Mouse (Mus musculus): Measurements from ENCODE around the gene Inpp4a. TPM values are rescaled to one million over a fixed set of nuclear protein-coding genes. Genes with fewer than 3 reads are reported as not detected.

The Inpp4a gene
- polyA plus RNA-seq, 1 experiment from 2014 or later, result 10.1 TPM

GRCm38 (mm10) chr1:37329132-37329531, 29.5 kb downstream of the Inpp4a start:
- WGBS, result 83% methylated on average over 3 of the region's 3 CpGs
- H3K27me3 ChIP-seq (ENCODE audit: poor library complexity, severe bottlenecking), result no peaks in the 10 kb centered on the region
- H3K27ac ChIP-seq, result no peak overlapping the region
- 0 out of 2 replicates have a peak, but pooled peaks cover 3% of the 10 kb centered on the region for H3K36me3 ChIP-seq (replicated peaks)
- H3K4me3 ChIP-seq, result no peak overlapping the region
- peaks cover 5% of the 10 kb centered on the region; the same call in 1 of the 2 replicates for H3K4me1 ChIP-seq
- H3K9me3 ChIP-seq, result 0 out of 2 replicates have a peak, but pooled peaks cover 4% of the 10 kb centered on the region
- DNase-seq (ENCODE audit: extremely low spot score, low spot score), result no peak

GRCm38 (mm10) chr1:37329831-37330230, 30.2 kb downstream of the Inpp4a start:
- H3K4me3 ChIP-seq, result no peak overlapping the region
- no peak for DNase-seq (ENCODE audit: extremely low spot score, low spot score)
- H3K4me1 ChIP-seq, result peaks cover 7% of the 10 kb centered on the region; the same call in 1 of the 2 replicates
- 0 out of 2 replicates have a peak, but pooled peaks cover 3% of the 10 kb centered on the region for H3K36me3 ChIP-seq (replicated peaks)
- H3K9me3 ChIP-seq, result 0 out of 2 replicates have a peak, but pooled peaks cover 4% of the 10 kb centered on the region
- no peaks in the 10 kb centered on the region for H3K27me3 ChIP-seq (ENCODE audit: poor library complexity, severe bottlenecking)
- WGBS, result 96% methylated on average over 4 of the region's 4 CpGs
- no peak overlapping the region for H3K27ac ChIP-seq

- H3K27ac ChIP-seq, result no peak overlapping the region
- WGBS, result 87% methylated on average over 3 of the region's 3 CpGs
- no peak for DNase-seq (ENCODE audit: extremely low spot score, low spot score)
- H3K4me1 ChIP-seq, result peaks cover 29% of the 10 kb centered on the region
- 0 out of 2 replicates have a peak, but pooled peaks cover 4% of the 10 kb centered on the region for H3K9me3 ChIP-seq
- H3K36me3 ChIP-seq (replicated peaks), result 0 out of 2 replicates have a peak, but pooled peaks cover 3% of the 10 kb centered on the region
- H3K27me3 ChIP-seq (ENCODE audit: poor library complexity, severe bottlenecking), result no peaks in the 10 kb centered on the region
- H3K4me3 ChIP-seq, result no peak overlapping the region
Observed at GRCm38 (mm10) chr1:37332756-37333155, 33.1 kb downstream of the Inpp4a start.

GRCm38 (mm10) chr1:37333741-37334440, 34.2 kb downstream of the Inpp4a start:
- Histone ChIP-seq H3K27ac (no peak overlapping the region), H3K4me1 (peaks cover 29% of the 10 kb centered on the region), H3K9me3 (0 out of 2 replicates have a peak, but pooled peaks cover 4% of the 10 kb centered on the region), H3K4me3 (no peak overlapping the region), H3K27me3 (ENCODE audit: poor library complexity, severe bottlenecking) (no peaks in the 10 kb centered on the region), H3K36me3 (replicated peaks) (0 out of 2 replicates have a peak, but pooled peaks cover 3% of the 10 kb centered on the region)
- 93% methylated on average over 4 of the region's 4 CpGs for WGBS
- no peak for DNase-seq (ENCODE audit: extremely low spot score, low spot score)

- Histone ChIP-seq H3K4me3 (no peak overlapping the region), H3K27me3 (ENCODE audit: poor library complexity, severe bottlenecking) (no peaks in the 10 kb centered on the region), H3K4me1 (peaks cover 29% of the 10 kb centered on the region), H3K36me3 (replicated peaks) (no peaks in the 10 kb centered on the region), H3K27ac (no peak overlapping the region), H3K9me3 (no peaks in the 10 kb centered on the region)
- WGBS, result 87% methylated on average over 2 of the region's 2 CpGs
- DNase-seq (ENCODE audit: extremely low spot score, low spot score), result no peak
Observed at GRCm38 (mm10) chr1:37336022-37336421, 36.4 kb downstream of the Inpp4a start.

GRCm38 (mm10) chr1:37336794-37337193, 37.1 kb downstream of the Inpp4a start:
- Histone ChIP-seq H3K9me3 (no peaks in the 10 kb centered on the region), H3K4me3 (no peak overlapping the region), H3K27ac (no peak overlapping the region), H3K4me1 (peaks cover 29% of the 10 kb centered on the region), H3K27me3 (ENCODE audit: poor library complexity, severe bottlenecking) (no peaks in the 10 kb centered on the region), H3K36me3 (replicated peaks) (no peaks in the 10 kb centered on the region)
- 52% methylated on average over 2 of the region's 2 CpGs for WGBS
- DNase-seq (ENCODE audit: extremely low spot score, low spot score), result no peak

GRCm38 (mm10) chr1:37337273-37337672, 37.6 kb downstream of the Inpp4a start:
- Histone ChIP-seq H3K27me3 (ENCODE audit: poor library complexity, severe bottlenecking) (no peaks in the 10 kb centered on the region), H3K36me3 (replicated peaks) (no peaks in the 10 kb centered on the region), H3K4me3 (no peak overlapping the region), H3K4me1 (peaks cover 29% of the 10 kb centered on the region), H3K9me3 (no peaks in the 10 kb centered on the region), H3K27ac (no peak overlapping the region)
- WGBS, result 84% methylated on average over 9 of the region's 9 CpGs
- DNase-seq (ENCODE audit: extremely low spot score, low spot score), result no peak

- H3K36me3 ChIP-seq (replicated peaks), result no peaks in the 10 kb centered on the region
- H3K27me3 ChIP-seq (ENCODE audit: poor library complexity, severe bottlenecking), result no peaks in the 10 kb centered on the region
- H3K4me3 ChIP-seq, result no peak overlapping the region
- peaks cover 24% of the 10 kb centered on the region for H3K4me1 ChIP-seq
- H3K9me3 ChIP-seq, result no peaks in the 10 kb centered on the region
- no peak for DNase-seq (ENCODE audit: extremely low spot score, low spot score)
- no peak overlapping the region for H3K27ac ChIP-seq
- 94% methylated on average over 8 of the region's 8 CpGs for WGBS
Observed at GRCm38 (mm10) chr1:37339144-37339543, 39.5 kb downstream of the Inpp4a start.

- Histone ChIP-seq H3K36me3 (replicated peaks) (no peaks in the 10 kb centered on the region), H3K9me3 (no peaks in the 10 kb centered on the region), H3K27ac (no peak overlapping the region), H3K4me1 (peaks cover 10% of the 10 kb centered on the region; the same call in 1 of the 2 replicates), H3K4me3 (no peak overlapping the region), H3K27me3 (ENCODE audit: poor library complexity, severe bottlenecking) (no peaks in the 10 kb centered on the region)
- DNase-seq (ENCODE audit: extremely low spot score, low spot score), result no peak
- WGBS, result 77% methylated on average over 5 of the region's 5 CpGs
Observed at GRCm38 (mm10) chr1:37341347-37341746, 41.7 kb downstream of the Inpp4a start.

GRCm38 (mm10) chr1:37341914-37342313, 42.2 kb downstream of the Inpp4a start:
- no peak for DNase-seq (ENCODE audit: extremely low spot score, low spot score)
- H3K27ac ChIP-seq, result no peak overlapping the region
- H3K4me1 ChIP-seq, result 0 out of 2 replicates have a peak, but pooled peaks cover 4% of the 10 kb centered on the region
- H3K9me3 ChIP-seq, result no peaks in the 10 kb centered on the region
- H3K4me3 ChIP-seq, result no peak overlapping the region
- 90% methylated on average over 4 of the region's 4 CpGs for WGBS
- no peaks in the 10 kb centered on the region for H3K27me3 ChIP-seq (ENCODE audit: poor library complexity, severe bottlenecking)
- H3K36me3 ChIP-seq (replicated peaks), result no peaks in the 10 kb centered on the region

- H3K27me3 ChIP-seq (ENCODE audit: poor library complexity, severe bottlenecking), result no peaks in the 10 kb centered on the region
- H3K4me3 ChIP-seq, result no peak overlapping the region
- H3K4me1 ChIP-seq, result no peaks in the 10 kb centered on the region
- H3K27ac ChIP-seq, result no peak overlapping the region
- no peak for DNase-seq (ENCODE audit: extremely low spot score, low spot score)
- no peaks in the 10 kb centered on the region for H3K9me3 ChIP-seq
- 95% methylated on average over 8 of the region's 8 CpGs for WGBS
- H3K36me3 ChIP-seq (replicated peaks), result no peaks in the 10 kb centered on the region
Observed at GRCm38 (mm10) chr1:37342524-37342923, 42.9 kb downstream of the Inpp4a start.

- Histone ChIP-seq H3K27ac (no peak overlapping the region), H3K9me3 (no peaks in the 10 kb centered on the region), H3K27me3 (ENCODE audit: poor library complexity, severe bottlenecking) (no peaks in the 10 kb centered on the region), H3K36me3 (replicated peaks) (no peaks in the 10 kb centered on the region), H3K4me3 (no peak overlapping the region), H3K4me1 (no peaks in the 10 kb centered on the region)
- 93% methylated on average over 3 of the region's 3 CpGs for WGBS
- no peak for DNase-seq (ENCODE audit: extremely low spot score, low spot score)
Observed at GRCm38 (mm10) chr1:37343265-37343664, 43.6 kb downstream of the Inpp4a start.

- H3K4me3 ChIP-seq, result no peak overlapping the region
- 90% methylated on average over 6 of the region's 6 CpGs for WGBS
- DNase-seq (ENCODE audit: extremely low spot score, low spot score), result no peak
Observed at GRCm38 (mm10) chr1:37344223-37344916, 44.7 kb downstream of the Inpp4a start.

More at GRCm38 (mm10) chr1:37344223-37344916, 44.7 kb downstream of the Inpp4a start:
- H3K27me3 ChIP-seq (ENCODE audit: poor library complexity, severe bottlenecking), result no peaks in the 10 kb centered on the region
- no peaks in the 10 kb centered on the region for H3K4me1 ChIP-seq
- no peaks in the 10 kb centered on the region for H3K36me3 ChIP-seq (replicated peaks)
- no peaks in the 10 kb centered on the region for H3K9me3 ChIP-seq
- H3K27ac ChIP-seq, result no peak overlapping the region

Data from forebrain, embryonic 10.5 days (tissue).